Comparison of ENCODE assay signal across 8 mouse cellular contexts in the genomic region with DNA sequence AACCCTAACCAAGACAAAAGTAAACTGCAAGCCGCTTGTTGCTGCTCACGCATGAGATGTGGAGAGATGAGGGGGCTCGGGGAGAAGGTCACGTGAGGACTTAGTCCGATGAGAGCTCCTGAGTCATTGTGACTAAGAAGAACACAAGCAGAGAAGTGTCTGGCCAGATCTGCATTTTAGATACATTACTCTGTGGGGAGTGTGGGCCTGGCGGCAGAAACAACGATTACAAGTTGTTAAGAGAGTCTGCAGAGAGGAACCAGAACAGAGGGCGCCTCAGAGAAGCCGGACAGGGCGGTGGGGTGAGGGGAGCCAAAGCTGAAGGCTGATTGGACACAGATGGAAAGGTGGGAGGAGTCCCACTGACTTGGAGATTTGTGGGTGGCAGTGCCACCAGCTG. TPM values are rescaled to one million over a fixed set of nuclear protein-coding genes. Genes with fewer than 3 reads are reported as not detected.
DNase-seq lines count a peak whose midpoint lies in the region; ATAC-seq and TF ChIP-seq lines count a peak whose summit lies in the region.

No protein-coding gene starts in this region.

- H3K9ac ChIP-seq in kidney, embryonic 15.5 days = no peak overlapping the region
- H3K9ac ChIP-seq in ES-E14 (ENCODE audit: insufficient read depth, low read depth, low read length, poor library complexity, severe bottlenecking) = peak overlapping the region; percentile 49; the same call in 1 of the 2 replicates

- peaks cover 9% of the 10 kb centered on the region; the same call in 1 of the 2 replicates for H3K27me3 ChIP-seq in kidney, embryonic 15.5 days

- WGBS in kidney, embryonic 15.5 days = 30% methylated on average over 10 of the region's 10 CpGs

- in situ Hi-C loops in ES-E14 (cut with MboI; ENCODE audit: low sequenced_read_pairs in 2 of 2, unreplicated experiment in 2 of 2) = loop anchor here (10.0 to 25.0 kb wide), 2 partner anchors 399 to 846 kb away; partner anchors contain the start of gene Tmprss5 (in 1 of the 2)

- H3K4me1 ChIP-seq in kidney, embryonic 15.5 days = peaks cover 23% of the 10 kb centered on the region
- peaks cover 4 to 10% of the 10 kb centered on the region in 2 experiments; a peak in 3 of 4 replicates for H3K4me1 ChIP-seq in ES-E14 (ENCODE audit: control insufficient read depth in 2 of 2, insufficient read depth in 2 of 2, low read length in 2 of 2, poor library complexity in 1 of 2)

- no peak for ATAC-seq in kidney, embryonic 15.5 days (replicated peaks; ENCODE audit: low FRiP score)

- no peaks in the 10 kb centered on the region for H3K36me3 ChIP-seq in kidney, embryonic 15.5 days
- no peaks in the 10 kb centered on the region for H3K36me3 ChIP-seq in ES-E14 (ENCODE audit: control insufficient read depth, insufficient read depth, low read length, poor library complexity, severe bottlenecking)

- H3K9me3 ChIP-seq in kidney, embryonic 15.5 days (replicated peaks) = no peaks in the 10 kb centered on the region
- H3K9me3 ChIP-seq in ES-E14 (ENCODE audit: control insufficient read depth, insufficient read depth, low read depth, low read length) = no peaks in the 10 kb centered on the region

- H3K27ac ChIP-seq in kidney, embryonic 15.5 days = no peak overlapping the region
- H3K27ac ChIP-seq in ES-E14 (ENCODE audit: insufficient read depth, low read depth, low read length, poor library complexity, severe bottlenecking) = peak overlapping the region; percentile 68; the same call in 1 of the 2 replicates

- no peak for DNase-seq in kidney, adult 8-10 months
- DNase-seq in ES-E14 (ENCODE audit: low read depth, low spot score) = peak; percentile 36
- peak; percentile 40 to 63 for DNase-seq in adrenal gland, postnatal 36 days
- peak; percentile 60 for DNase-seq in mesoderm, embryonic 11.5 days (ENCODE audit: low read depth, low spot score)
- DNase-seq in spleen, postnatal 14 days (ENCODE audit: low spot score in 2 of 2) = no peak
- DNase-seq in left cerebral cortex, postnatal 10 days (ENCODE audit: extremely low spot score in 1 of 2, low spot score in 2 of 2) = no peak
- no peak for DNase-seq in layer of hippocampus, adult 8-10 months (ENCODE audit: low spot score in 2 of 2)

- intact Hi-C loops in left cerebral cortex, postnatal 10 days (cut with DNase I) = loop anchor here (10.0 kb wide), 1 partner anchor 839 kb away; no protein-coding TSS in a partner anchor

- peak overlapping the region; percentile 33 for H3K4me2 ChIP-seq in kidney, embryonic 15.5 days

- H3K4me3 ChIP-seq in kidney, embryonic 15.5 days (replicated peaks) = no peak overlapping the region
- H3K4me3 ChIP-seq in ES-E14 (ENCODE audit: insufficient read depth in 1 of 2, low read depth in 1 of 2, low read length in 2 of 2, poor library complexity in 1 of 2, severe bottlenecking in 1 of 2) = peak overlapping the region in 1 of 2 experiments; percentile 53; a peak in 2 of 4 replicates

TF ChIP-seq in ES-E14, 5 proteins besides CTCF, POLR2A, EP300 and RAD21:
- TF ChIP-seq HCFC1 (IDR thresholded peaks at IDR 0.05; ENCODE audit: borderline replicate concordance, insufficient read depth, low read length) (no peak), MAFK (IDR thresholded peaks at IDR 0.05; ENCODE audit: insufficient read depth, low read depth, low read length) (peak; percentile 86)
TF ChIP-seq in ES-E14: peak in this region for 1.

RNA-seq across cellular contexts. Expression of gene Ttc12, which starts 2.7 kb away (rescaled TPM):
- 2.4 and 2.5 TPM in 2 replicates for polyA plus RNA-seq in kidney, embryonic 15.5 days (2015; fragmentation: Nextera tagmentation; extraction: Ambion mirVana)
- total RNA-seq in ES-E14 (2012; rRNA removed) = 2.1 and 2.5 TPM in 2 replicates
- total RNA-seq in adrenal gland, postnatal 36 days (2021) = 10 to 100 TPM; 14.6 to 16.0 TPM
- total RNA-seq in left cerebral cortex, postnatal 10 days (2021) = 1 to 10 TPM; 1.2 to 1.6 TPM
- total RNA-seq in layer of hippocampus, adult 8-10 months (2022) = 1 to 10 TPM; 1.6 to 2.6 (median 2.3) TPM

RNA-seq across cellular contexts. Expression of gene Ankk1, which starts 56.5 kb away (rescaled TPM):
- not detected in 2 replicates for polyA plus RNA-seq in kidney, embryonic 15.5 days (2015; fragmentation: Nextera tagmentation; extraction: Ambion mirVana)
- 0.16 and 0.94 TPM in 2 replicates for total RNA-seq in ES-E14 (2012; rRNA removed)
- not detected for total RNA-seq in adrenal gland, postnatal 36 days (2021)
- not detected for total RNA-seq in left cerebral cortex, postnatal 10 days (2021)
- not detected for total RNA-seq in layer of hippocampus, adult 8-10 months (2022)

Comparison
In these comparisons a context has a peak if more than half of its experiments do, and no peak if none do; other contexts are left out.
1. DNase-seq: peak in ES-E14 (single experiment), adrenal gland, postnatal 36 days (2 of 2) and mesoderm, embryonic 11.5 days (single experiment); none in kidney, adult 8-10 months (0 of 2), spleen, postnatal 14 days (0 of 2), left cerebral cortex, postnatal 10 days (0 of 2) and layer of hippocampus, adult 8-10 months (0 of 2).